Comparison of ENCODE assay signal across 8 mouse cellular contexts in the genomic region with DNA sequence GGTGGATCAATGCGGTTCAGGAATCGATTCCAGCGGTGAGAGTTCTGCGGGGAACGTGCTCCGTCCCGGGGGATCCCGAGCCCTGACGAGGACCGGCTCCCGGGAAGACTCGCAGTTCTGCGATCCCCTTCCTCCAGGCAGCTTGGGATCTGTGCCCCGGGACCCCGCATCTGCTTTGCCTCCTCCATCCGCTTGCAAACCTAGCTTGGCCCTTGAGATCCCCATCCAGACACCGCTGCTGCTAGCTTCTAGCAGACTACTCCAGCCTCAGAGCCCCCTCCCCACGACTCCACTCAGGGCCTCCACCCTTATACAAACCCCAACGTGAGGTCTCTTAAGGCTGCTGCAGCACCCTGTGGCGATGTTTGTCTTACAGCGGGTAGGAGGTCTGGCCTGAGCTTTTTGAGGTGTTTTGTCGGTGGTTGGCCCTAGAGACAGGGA. TPM values are rescaled to one million over a fixed set of nuclear protein-coding genes. Genes with fewer than 3 reads are reported as not detected.
DNase-seq lines count a peak whose midpoint lies in the region; ATAC-seq and TF ChIP-seq lines count a peak whose summit lies in the region.

No protein-coding gene starts in this region.

- H3K27me3 ChIP-seq in heart, embryonic 12.5 days (replicated peaks) = no peaks in the 10 kb centered on the region
- peaks cover 55% of the 10 kb centered on the region for H3K27me3 ChIP-seq in E14TG2a.4 (ENCODE audit: insufficient read depth, low read length)
- H3K27me3 ChIP-seq in embryonic facial prominence, embryonic 12.5 days = no peaks in the 10 kb centered on the region
- no peaks in the 10 kb centered on the region for H3K27me3 ChIP-seq in intestine, postnatal 0 days (replicated peaks; ENCODE audit: control insufficient read depth, insufficient read depth, low read length)
- no peaks in the 10 kb centered on the region for H3K27me3 ChIP-seq in neural tube, embryonic 14.5 days (ENCODE audit: control insufficient read depth, insufficient read depth, low read length)

- peak; percentile 27 for ATAC-seq in heart, embryonic 12.5 days (ENCODE audit: insufficient number of reproducible peaks, low FRiP score)
- peak; percentile 65 for ATAC-seq in embryonic facial prominence, embryonic 12.5 days (ENCODE audit: insufficient number of reproducible peaks, insufficient read depth, low FRiP score, low TSS enrichment)
- ATAC-seq in intestine, postnatal 0 days = no peak
- peak; percentile 56 for ATAC-seq in neural tube, embryonic 14.5 days (ENCODE audit: low read depth)

- peaks cover 39% of the 10 kb centered on the region for H3K4me1 ChIP-seq in heart, embryonic 12.5 days (replicated peaks)
- peaks cover 17% of the 10 kb centered on the region for H3K4me1 ChIP-seq in E14TG2a.4 (replicated peaks; ENCODE audit: low read depth, low read length)
- peaks cover 18% of the 10 kb centered on the region; the same call in 1 of the 2 replicates for H3K4me1 ChIP-seq in embryonic facial prominence, embryonic 12.5 days
- H3K4me1 ChIP-seq in intestine, postnatal 0 days (replicated peaks; ENCODE audit: control insufficient read depth, insufficient read depth, low read length) = 0 out of 2 replicates have a peak, but pooled peaks cover 15% of the 10 kb centered on the region
- H3K4me1 ChIP-seq in neural tube, embryonic 14.5 days (ENCODE audit: control insufficient read depth, insufficient read depth, low read length) = 0 out of 2 replicates have a peak, but pooled peaks cover 10% of the 10 kb centered on the region

- peaks cover 2% of the 10 kb centered on the region; the same call in 1 of the 2 replicates for H3K36me3 ChIP-seq in heart, embryonic 12.5 days
- no peaks in the 10 kb centered on the region for H3K36me3 ChIP-seq in E14TG2a.4 (ENCODE audit: insufficient read depth, low read length)
- no peaks in the 10 kb centered on the region for H3K36me3 ChIP-seq in embryonic facial prominence, embryonic 12.5 days
- no peaks in the 10 kb centered on the region for H3K36me3 ChIP-seq in intestine, postnatal 0 days (ENCODE audit: control insufficient read depth, insufficient read depth)
- H3K36me3 ChIP-seq in neural tube, embryonic 14.5 days (ENCODE audit: control insufficient read depth, insufficient read depth, low read length) = no peaks in the 10 kb centered on the region

- peak overlapping the region; percentile 93 for H3K9ac ChIP-seq in heart, embryonic 12.5 days
- peak overlapping the region; percentile 89 for H3K9ac ChIP-seq in embryonic facial prominence, embryonic 12.5 days
- peak overlapping the region; percentile 80 for H3K9ac ChIP-seq in intestine, postnatal 0 days (ENCODE audit: low read depth, low read length)
- H3K9ac ChIP-seq in neural tube, embryonic 14.5 days (replicated peaks; ENCODE audit: low read depth, low read length) = peak overlapping the region; percentile 96

- no peaks in the 10 kb centered on the region for H3K9me3 ChIP-seq in heart, embryonic 12.5 days (replicated peaks)
- no peaks in the 10 kb centered on the region for H3K9me3 ChIP-seq in E14TG2a.4 (ENCODE audit: low read length)
- no peaks in the 10 kb centered on the region for H3K9me3 ChIP-seq in embryonic facial prominence, embryonic 12.5 days
- no peaks in the 10 kb centered on the region for H3K9me3 ChIP-seq in intestine, postnatal 0 days (ENCODE audit: control insufficient read depth)
- H3K9me3 ChIP-seq in neural tube, embryonic 14.5 days (ENCODE audit: control insufficient read depth, low read length) = no peaks in the 10 kb centered on the region

- DNase-seq in heart, postnatal 4 days = no peak
- DNase-seq in right cerebral cortex, adult 18-20 months = no peak
- no peak for DNase-seq in cerebellum, postnatal 36 days

- H3K4me2 ChIP-seq in heart, embryonic 12.5 days = peak overlapping the region; percentile 80
- H3K4me2 ChIP-seq in embryonic facial prominence, embryonic 12.5 days (replicated peaks) = peak overlapping the region; percentile 84
- peak overlapping the region; percentile 92 for H3K4me2 ChIP-seq in intestine, postnatal 0 days (replicated peaks; ENCODE audit: low read depth)
- peak overlapping the region; percentile 85 for H3K4me2 ChIP-seq in neural tube, embryonic 14.5 days (ENCODE audit: low read depth, low read length)

- TF ChIP-seq CTCF in E14TG2a.4 (conservative IDR thresholded peaks at IDR 0.05; ENCODE audit: low read length) = no peak
- TF ChIP-seq CTCF in intestine, postnatal 0 days (IDR thresholded peaks at IDR 0.05; ENCODE audit: low read depth) = no peak

- peak overlapping the region; percentile 84 for H3K27ac ChIP-seq in heart, embryonic 12.5 days (ENCODE audit: poor library complexity, severe bottlenecking)
- H3K27ac ChIP-seq in embryonic facial prominence, embryonic 12.5 days = peak overlapping the region; percentile 89
- H3K27ac ChIP-seq in intestine, postnatal 0 days (ENCODE audit: low read depth, low read length) = peak overlapping the region; percentile 83
- H3K27ac ChIP-seq in neural tube, embryonic 14.5 days (ENCODE audit: low read depth, low read length) = peak overlapping the region; percentile 92

- WGBS in heart, embryonic 12.5 days = under 1% methylated on average over 22 of the region's 22 CpGs
- WGBS in embryonic facial prominence, embryonic 12.5 days = 0% methylated on average over 22 of the region's 22 CpGs
- under 1% methylated on average over 22 of the region's 22 CpGs for WGBS in intestine, postnatal 0 days
- 0% methylated on average over 22 of the region's 22 CpGs for WGBS in neural tube, embryonic 14.5 days

- H3K4me3 ChIP-seq in heart, embryonic 12.5 days = peak overlapping the region; percentile 74
- H3K4me3 ChIP-seq in E14TG2a.4 (replicated peaks; ENCODE audit: low read length) = peak overlapping the region; percentile 89
- H3K4me3 ChIP-seq in embryonic facial prominence, embryonic 12.5 days = peak overlapping the region; percentile 87
- peak overlapping the region; percentile 95 for H3K4me3 ChIP-seq in intestine, postnatal 0 days (ENCODE audit: low read depth, low read length)
- H3K4me3 ChIP-seq in neural tube, embryonic 14.5 days (ENCODE audit: low read depth, low read length) = peak overlapping the region; percentile 80

RNA-seq across cellular contexts. Expression of a gene that starts 0.5 kb away (rescaled TPM):
- 111 and 118 TPM in 2 replicates for polyA plus RNA-seq in heart, embryonic 12.5 days (2016; fragmentation: Nextera tagmentation; extraction: Ambion mirVana)
- 10 to 100 TPM; 58.0 to 58.8 TPM for total RNA-seq in heart, postnatal 4 days (2021)
- 44.5 TPM in 2 replicates for polyA plus RNA-seq in embryonic facial prominence, embryonic 12.5 days (2016; fragmentation: Nextera tagmentation; extraction: Ambion mirVana)
- polyA plus RNA-seq in intestine, postnatal 0 days (2015; fragmentation: Nextera tagmentation; extraction: Ambion mirVana) = 36.5 and 38.5 TPM in 2 replicates
- 80.6 and 94.1 TPM in 2 replicates for polyA plus RNA-seq in neural tube, embryonic 14.5 days (2014; fragmentation: Nextera tagmentation; extraction: Ambion mirVana)
